Mouse (Mus musculus): ENCODE measurements around the gene Morn3. TPM values are rescaled to one million over a fixed set of nuclear protein-coding genes. Genes with fewer than 3 reads are reported as not detected.

Morn3 gene
- total RNA-seq, 2 experiments from 2014 or later, result not detected

DNA sequence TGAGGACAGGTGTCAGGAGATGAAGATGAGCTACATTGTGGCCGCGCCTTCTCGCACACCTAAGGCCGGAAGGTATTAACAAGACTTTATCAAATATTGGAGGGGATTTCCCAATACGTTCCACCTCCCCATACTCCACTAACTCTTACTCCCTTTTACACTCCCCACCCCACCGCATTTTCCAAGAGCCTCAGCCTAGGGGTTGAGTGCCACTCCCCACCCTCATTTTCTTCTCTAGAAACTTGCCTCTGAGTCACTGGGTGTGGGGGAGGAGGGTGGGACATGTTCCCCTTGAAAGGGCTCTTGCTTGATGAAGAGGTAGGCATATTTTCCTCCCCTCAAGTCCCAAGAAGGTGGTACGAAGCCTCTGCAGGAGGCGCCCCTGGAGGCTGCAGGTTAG is 30.9 kb downstream of the Morn3 start:
- TF ChIP-seq CTCF (IDR thresholded peaks at IDR 0.05), result no peak
- H3K4me3 ChIP-seq, result peak overlapping the region; percentile 91
- no peak for DNase-seq
- peak overlapping the region; percentile 98 for H3K27ac ChIP-seq
- intact Hi-C loops (cut with DNase I), result loop anchor here (2.0 kb wide), 1 partner anchor 43 kb away; no protein-coding TSS in a partner anchor

GRCm38 (mm10) chr5:123014753-123015701 is 31.8 kb downstream of the Morn3 start, which contains the start of gene Orai1:
TSS of gene Orai1 (plus strand) at chr5:123015074.
- Histone ChIP-seq H3K4me3 (peak within 1 kb of the TSS; percentile 91), H3K27ac (peak within 1 kb of the TSS; percentile 98)
- no peak; the same call in 1 of the 2 replicates for TF ChIP-seq CTCF (IDR thresholded peaks at IDR 0.05)
- DNase-seq, result peak; percentile 99
- intact Hi-C loops (cut with DNase I), result loop anchor here (2.0 to 5.0 kb wide), 3 partner anchors 32 to 88 kb away; partner anchors contain the start of gene Morn3

GRCm38 (mm10) chr5:123013599-123014315 is 33.1 kb downstream of the Morn3 start:
- DNase-seq, result peak; percentile 78
- Histone ChIP-seq H3K4me3 (no peak overlapping the region), H3K27ac (peak overlapping the region; percentile 98)
- TF ChIP-seq CTCF (IDR thresholded peaks at IDR 0.05), result peak; percentile 87
- intact Hi-C loops (cut with DNase I), result loop anchor here (1.0 to 5.0 kb wide), 4 partner anchors 34 to 86 kb away; partner anchors contain the start of gene Morn3

DNA sequence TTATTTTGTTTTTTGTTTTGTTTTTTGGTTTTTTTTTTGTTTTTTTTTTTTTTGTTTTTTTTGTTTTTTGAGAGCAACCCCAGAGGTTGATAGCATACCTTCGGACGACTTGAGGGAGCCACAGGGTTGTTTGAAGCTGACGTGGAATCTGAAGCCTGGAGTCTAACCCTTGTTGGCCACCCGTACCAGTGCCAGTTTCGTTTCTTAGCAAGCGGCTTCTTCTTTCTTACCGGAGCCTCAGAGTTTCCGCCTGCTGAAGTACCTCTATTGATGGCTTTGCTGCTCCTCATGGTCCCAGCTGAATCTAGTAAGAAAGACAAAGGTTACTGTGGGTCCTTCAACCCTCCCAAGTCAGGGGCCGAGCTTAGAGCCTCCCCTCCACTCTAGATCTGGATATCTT is 35.1 kb downstream of the Morn3 start:
- Histone ChIP-seq H3K27ac (no peak overlapping the region), H3K4me3 (no peak overlapping the region)
- intact Hi-C loops (cut with DNase I), result loop anchor here (5.0 kb wide), 2 partner anchors 36 to 84 kb away; partner anchors contain the start of gene Morn3
- TF ChIP-seq CTCF (IDR thresholded peaks at IDR 0.05), result no peak
- no peak for DNase-seq

- intact Hi-C loops (cut with DNase I), result loop anchor here (5.0 kb wide), 2 partner anchors 36 to 84 kb away; partner anchors contain the start of gene Morn3
- TF ChIP-seq CTCF (IDR thresholded peaks at IDR 0.05), result peak; percentile 56
- H3K27ac ChIP-seq, result peak overlapping the region; percentile 89
- H3K4me3 ChIP-seq, result no peak overlapping the region
- no peak for DNase-seq
Observed at GRCm38 (mm10) chr5:123010806-123011205, 36.0 kb downstream of the Morn3 start.

DNA sequence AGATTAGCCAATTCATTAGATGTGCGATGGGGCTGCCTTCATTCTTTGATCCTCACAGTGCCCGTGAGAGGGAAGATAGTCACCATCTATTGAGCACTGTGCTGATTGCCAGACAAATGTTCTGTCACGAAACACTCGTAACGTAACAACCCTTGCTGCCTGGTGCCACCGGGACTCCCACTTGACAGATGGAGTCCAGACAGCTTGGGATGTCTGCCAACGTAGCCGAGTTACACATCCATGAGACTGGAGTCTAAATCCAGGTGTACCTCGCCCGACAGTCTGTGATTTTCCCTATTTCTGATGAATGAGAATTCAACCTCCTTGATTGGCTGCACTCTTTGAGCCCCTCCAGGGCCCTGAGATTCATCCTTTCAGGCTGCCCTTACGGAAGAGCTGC is 36.9 kb downstream of the Morn3 start:
- Histone ChIP-seq H3K27ac (peak overlapping the region; percentile 89), H3K4me3 (no peak overlapping the region)
- DNase-seq, result no peak
- intact Hi-C loops (cut with DNase I), result loop anchor here (2.0 to 5.0 kb wide), 3 partner anchors 21 to 83 kb away; partner anchors contain the start of genes Kdm2b and Morn3
- TF ChIP-seq CTCF (IDR thresholded peaks at IDR 0.05), result no peak

- Histone ChIP-seq H3K27ac (peak overlapping the region; percentile 89), H3K4me3 (peak overlapping the region; percentile 3; the same call in 1 of the 2 replicates)
- intact Hi-C loops (cut with DNase I), result loop anchor here (2.0 kb wide), 1 partner anchor 20 kb away; the partner anchor contains the start of gene Kdm2b
- DNase-seq, result no peak
- TF ChIP-seq CTCF (IDR thresholded peaks at IDR 0.05), result no peak
Observed at GRCm38 (mm10) chr5:123008877-123009493, 37.8 kb downstream of the Morn3 start.

GRCm38 (mm10) chr5:123005716-123006592 is 40.9 kb downstream of the Morn3 start:
- TF ChIP-seq CTCF (IDR thresholded peaks at IDR 0.05), result no peak
- no peak overlapping the region for H3K4me3 ChIP-seq
- DNase-seq, result peak; percentile 68
- intact Hi-C loops (cut with DNase I), result no loop called here
- H3K27ac ChIP-seq, result peak overlapping the region; percentile 61; the same call in 1 of the 2 replicates

DNA sequence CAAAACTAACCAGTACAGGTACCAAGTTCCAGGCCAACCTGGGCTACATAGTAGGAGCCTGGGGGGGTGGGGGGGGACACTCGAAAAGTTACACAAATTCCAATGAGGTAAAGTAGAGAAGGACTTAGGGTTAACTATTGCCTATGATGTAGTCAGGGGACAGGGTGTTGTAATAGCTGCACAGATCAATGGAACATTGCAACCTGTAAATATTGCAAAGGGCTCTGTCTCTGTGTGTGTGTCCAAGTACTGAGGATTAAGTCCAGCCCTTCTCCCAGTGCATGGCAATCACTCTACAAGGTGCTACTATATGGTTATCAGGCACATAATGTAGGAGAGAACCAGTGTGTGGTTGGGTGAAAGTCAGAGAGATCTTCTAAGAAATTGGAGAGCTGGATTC is 45.9 kb downstream of the Morn3 start:
- intact Hi-C loops (cut with DNase I), result no loop called here
- DNase-seq, result no peak
- no peak overlapping the region for H3K4me3 ChIP-seq
- H3K27ac ChIP-seq, result no peak overlapping the region
- TF ChIP-seq CTCF (IDR thresholded peaks at IDR 0.05), result no peak

- no peak for DNase-seq
- H3K27ac ChIP-seq, result no peak overlapping the region
- intact Hi-C loops (cut with DNase I), result no loop called here
- no peak overlapping the region for H3K4me3 ChIP-seq
- no peak for TF ChIP-seq CTCF (IDR thresholded peaks at IDR 0.05)
Observed at GRCm38 (mm10) chr5:122997205-122998204, 49.3 kb downstream of the Morn3 start.
